Mouse (Mus musculus) macrophage (primary cell): ENCODE data around the gene Ddx25. TPM values are rescaled to one million over a fixed set of nuclear protein-coding genes. Genes with fewer than 3 reads are reported as not detected.

Source experiments
- H3K27ac ChIP-seq: fragments of 350-480 bp; formaldehyde crosslinking; 2 replicates; pipeline ENCODE4 v1.9.0; 2021
- H3K36me3 ChIP-seq: fragments of 350-480 bp; formaldehyde crosslinking; 2 replicates; pipeline ENCODE4 v1.9.0; 2021; ENCODE audit errors: inconsistent target
- H3K4me3 ChIP-seq: fragments of 350-480 bp; formaldehyde crosslinking; 2 replicates; pipeline ENCODE4 v1.9.0; 2021; ENCODE audit errors: inconsistent target
- H3K79me2 ChIP-seq: fragments of 350-480 bp; formaldehyde crosslinking; 2 replicates; pipeline ENCODE4 v1.9.0; 2021; ENCODE audit errors: inconsistent target
- whole genome bisulfite sequencing: methylation state at CpG from one replicate; pipeline ENCODE4 v1.1.7; 2026; ENCODE audit warnings: inconsistent platforms; ENCODE audit not compliant: missing documents; 5-methylcytosine and 5-hydroxymethylcytosine counted together
- polyA plus RNA-seq: library from polyadenylated mRNA; stranded (reverse); fragments of 250-400 nt; gene quantifications from 3 replicates; pipeline ENCODE4 v1.2.4, GENCODE M21; 2018; ENCODE audit warnings: inconsistent platforms

The Ddx25 gene
- polyA plus RNA-seq, 1 experiment from 2014 or later, result not detected

DNA sequence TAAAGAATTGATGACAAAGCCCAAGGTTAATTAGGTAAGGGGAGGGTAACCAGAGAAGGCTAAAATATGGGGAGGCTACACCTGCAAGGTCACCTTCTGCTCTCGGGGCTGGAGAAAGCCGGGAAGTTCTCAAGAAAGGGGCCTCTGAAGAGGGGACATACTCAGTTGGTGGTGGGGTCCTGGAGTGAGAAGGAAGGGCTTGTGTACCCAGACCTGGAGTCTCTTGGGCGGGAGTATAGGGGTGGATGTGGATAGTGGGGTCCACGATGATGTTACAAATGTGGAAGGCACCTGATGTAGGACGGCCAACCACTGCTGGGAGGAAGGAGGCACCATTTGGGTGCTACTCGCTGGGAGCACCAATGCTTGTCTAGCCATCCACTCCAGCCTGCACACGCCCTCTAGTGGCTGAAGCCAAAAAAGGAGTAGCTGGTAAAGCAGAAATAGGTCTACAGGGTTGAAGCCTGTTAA, 34.4 kb downstream of the Ddx25 start:
- Histone ChIP-seq H3K4me3 (no peak overlapping the region), H3K27ac (no peak overlapping the region), H3K36me3 (no peaks in the 10 kb centered on the region), H3K79me2 (no peaks in the 10 kb centered on the region)
- 18% methylated on average over 6 of the region's 7 CpGs for whole genome bisulfite sequencing

DNA sequence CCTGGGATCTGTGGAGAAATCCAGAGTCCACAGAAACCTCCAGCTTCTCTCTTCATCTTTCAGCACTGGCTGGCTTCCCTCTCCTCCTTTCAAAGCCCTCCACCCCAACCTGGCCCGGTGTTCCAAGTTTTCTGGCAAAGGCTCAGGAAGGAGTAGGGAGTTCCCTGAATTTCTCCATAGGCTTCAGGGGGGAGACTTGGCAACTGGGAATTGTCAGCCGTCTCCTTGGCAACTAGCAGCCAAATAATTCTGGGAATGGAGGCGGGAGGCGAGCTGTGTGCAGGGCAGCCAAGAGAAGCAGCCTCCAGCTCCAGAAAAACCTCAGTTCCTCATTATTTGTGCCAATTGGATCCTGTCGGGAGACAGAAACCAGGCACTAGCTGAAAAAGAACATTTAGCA, 34.8 kb downstream of the Ddx25 start:
- no peak overlapping the region for H3K4me3 ChIP-seq
- WGBS, result 83% methylated on average over 5 of the region's 5 CpGs
- no peaks in the 10 kb centered on the region for H3K36me3 ChIP-seq
- H3K27ac ChIP-seq, result no peak overlapping the region
- no peaks in the 10 kb centered on the region for H3K79me2 ChIP-seq

DNA sequence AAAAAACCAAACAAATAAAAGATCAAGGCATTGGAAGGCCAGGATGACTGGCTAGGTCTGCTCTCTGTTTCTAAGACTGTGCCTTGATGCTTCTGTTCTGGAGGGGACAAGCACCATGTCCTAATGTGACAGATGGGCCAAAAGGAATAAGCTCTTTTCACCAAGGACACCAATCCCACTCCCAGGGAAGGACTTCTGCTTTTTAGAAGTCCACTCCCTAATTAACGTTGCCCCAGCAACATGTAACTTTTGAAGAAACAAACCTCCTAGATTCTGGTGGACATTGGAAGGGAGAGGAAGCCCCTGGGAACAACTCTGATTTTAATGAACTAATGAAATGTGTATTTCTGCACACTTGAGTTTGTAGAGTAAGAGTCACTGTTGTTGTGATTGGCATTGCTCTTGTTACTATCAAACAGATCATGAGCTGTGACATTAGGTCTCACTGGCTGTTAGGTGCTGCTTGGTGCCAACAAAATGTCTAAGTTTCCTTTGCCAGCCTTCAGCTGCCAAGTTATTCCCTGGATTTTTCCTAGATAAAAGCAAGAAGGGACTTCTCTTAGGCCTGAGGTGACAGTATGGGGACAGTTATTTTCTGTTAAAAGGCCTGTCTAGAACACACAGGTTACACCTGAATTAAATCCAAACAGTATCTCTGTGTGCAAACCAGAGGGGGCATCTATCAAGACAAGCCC, 35.4 kb downstream of the Ddx25 start:
- Histone ChIP-seq H3K79me2 (no peaks in the 10 kb centered on the region), H3K4me3 (no peak overlapping the region), H3K36me3 (no peaks in the 10 kb centered on the region), H3K27ac (no peak overlapping the region)
- WGBS, result 70% methylated on average over 1 of the region's 1 CpGs

DNA sequence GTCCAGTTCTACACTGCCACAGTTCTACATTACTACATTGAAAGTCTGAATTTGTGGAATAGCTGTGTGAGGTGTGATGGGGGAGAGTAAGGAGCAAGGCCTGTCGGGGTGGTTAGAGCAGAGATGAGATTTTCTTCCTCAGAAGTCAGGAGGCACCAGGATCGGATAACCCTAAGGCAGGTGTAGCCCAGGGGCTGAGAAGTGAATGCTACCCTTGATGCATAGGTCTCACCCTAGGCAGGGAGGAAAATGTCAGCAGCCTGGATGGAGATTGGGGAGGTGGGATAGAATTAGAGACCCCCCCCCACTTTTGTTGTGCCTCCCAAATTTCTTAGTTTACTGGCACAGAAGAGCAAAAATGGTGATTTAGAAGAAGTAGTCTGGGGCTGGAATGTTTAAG, 36.1 kb downstream of the Ddx25 start:
- WGBS, result 90% methylated on average over 2 of the region's 2 CpGs
- no peak overlapping the region for H3K4me3 ChIP-seq
- no peak overlapping the region for H3K27ac ChIP-seq

GRCm38 (mm10) chr9:35520631-35521348, 37.5 kb downstream of the Ddx25 start:
- Histone ChIP-seq H3K27ac (no peak overlapping the region), H3K36me3 (no peaks in the 10 kb centered on the region), H3K79me2 (no peaks in the 10 kb centered on the region), H3K4me3 (no peak overlapping the region)
- 88% methylated on average over 6 of the region's 6 CpGs for WGBS

More for the DNA sequence above, 36.1 kb downstream of the Ddx25 start:
- H3K79me2 ChIP-seq, result no peaks in the 10 kb centered on the region
- H3K36me3 ChIP-seq, result no peaks in the 10 kb centered on the region

- Histone ChIP-seq H3K79me2 (no peaks in the 10 kb centered on the region), H3K27ac (no peak within 1 kb of the TSS), H3K4me3 (no peak within 1 kb of the TSS), H3K36me3 (no peaks in the 10 kb centered on the region)
- WGBS, result 87% methylated on average over 3 of the region's 3 CpGs
These were observed 40.2 kb downstream of the Ddx25 start, which contains the start of gene Gm1113 for GRCm38 (mm10) chr9:35518169-35518568. Gene Gm1113, minus strand, starts transcription at chr9:35518269.

GRCm38 (mm10) chr9:35516711-35517110, 41.6 kb downstream of the Ddx25 start:
- Histone ChIP-seq H3K4me3 (no peak overlapping the region), H3K27ac (no peak overlapping the region), H3K79me2 (no peaks in the 10 kb centered on the region), H3K36me3 (no peaks in the 10 kb centered on the region)
- WGBS, result 88% methylated on average over 15 of the region's 16 CpGs

- 83% methylated on average over 5 of the region's 5 CpGs for WGBS
These were observed 42.1 kb downstream of the Ddx25 start for GRCm38 (mm10) chr9:35516182-35516581.

GRCm38 (mm10) chr9:35513900-35514299, 44.4 kb downstream of the Ddx25 start:
- no peak overlapping the region for H3K4me3 ChIP-seq
- H3K79me2 ChIP-seq, result no peaks in the 10 kb centered on the region
- 81% methylated on average over 4 of the region's 4 CpGs for WGBS
- H3K27ac ChIP-seq, result no peak overlapping the region
- no peaks in the 10 kb centered on the region for H3K36me3 ChIP-seq

More at GRCm38 (mm10) chr9:35516182-35516581, 42.1 kb downstream of the Ddx25 start:
- H3K27ac ChIP-seq, result no peak overlapping the region
- no peak overlapping the region for H3K4me3 ChIP-seq
- H3K36me3 ChIP-seq, result no peaks in the 10 kb centered on the region
- H3K79me2 ChIP-seq, result no peaks in the 10 kb centered on the region

DNA sequence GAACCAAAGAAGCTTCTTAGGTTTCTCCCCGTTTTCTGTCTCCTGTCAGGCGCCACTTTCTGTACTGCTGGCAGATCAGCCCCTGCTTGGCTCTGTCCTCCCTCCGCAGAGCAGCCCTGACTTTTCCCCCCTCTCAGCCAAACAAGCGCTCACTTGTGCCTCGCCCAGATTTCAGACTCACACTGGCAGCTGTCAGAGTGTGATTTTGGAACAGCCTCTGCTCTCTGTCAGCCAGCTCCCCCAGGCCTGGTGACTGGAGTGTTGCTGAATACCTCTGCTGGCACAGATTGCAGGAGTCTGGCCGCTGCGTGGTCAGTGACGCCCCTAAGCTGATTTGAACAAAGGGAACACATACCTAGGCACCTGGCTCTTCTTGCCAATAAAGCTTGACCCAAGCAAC, 50.1 kb downstream of the Ddx25 start:
- no peaks in the 10 kb centered on the region for H3K36me3 ChIP-seq
- no peaks in the 10 kb centered on the region for H3K79me2 ChIP-seq
- H3K4me3 ChIP-seq, result no peak overlapping the region
- H3K27ac ChIP-seq, result no peak overlapping the region
- WGBS, result 73% methylated on average over 8 of the region's 8 CpGs

DNA sequence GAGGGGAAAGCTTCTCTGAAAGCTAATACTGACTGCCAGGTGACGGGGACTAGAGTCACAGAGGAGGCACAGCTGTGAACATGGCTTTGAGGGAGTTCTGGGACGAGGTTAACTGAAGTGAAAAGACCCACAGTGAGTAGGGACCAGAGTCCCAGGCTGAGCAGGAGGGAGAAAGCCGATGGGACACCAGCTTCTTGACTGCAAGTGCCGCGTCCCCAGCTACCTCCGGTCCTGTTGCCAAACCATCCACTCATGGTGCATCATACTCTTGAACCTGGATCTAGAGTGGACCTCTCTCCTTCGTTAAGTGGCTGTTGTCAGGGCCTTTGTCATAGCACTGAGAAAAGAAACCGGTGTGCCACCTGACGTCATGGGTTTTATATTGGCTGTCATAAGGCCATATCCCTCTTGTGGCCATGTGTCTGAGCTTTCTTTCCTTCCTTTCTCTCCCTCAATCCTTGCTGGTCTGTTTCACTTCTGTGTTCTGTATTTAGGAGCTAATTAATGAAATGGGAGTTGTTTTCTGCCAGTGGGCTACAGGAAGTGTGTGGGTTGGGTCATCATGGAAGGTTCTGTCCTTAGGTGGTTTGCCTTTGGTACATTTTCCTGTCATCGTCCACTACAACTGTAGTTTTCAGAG, 55.8 kb downstream of the Ddx25 start:
- H3K4me3 ChIP-seq, result no peak overlapping the region
- H3K27ac ChIP-seq, result no peak overlapping the region
- H3K79me2 ChIP-seq, result no peaks in the 10 kb centered on the region
- H3K36me3 ChIP-seq, result no peaks in the 10 kb centered on the region
- 79% methylated on average over 10 of the region's 10 CpGs for WGBS

- Histone ChIP-seq H3K79me2 (no peaks in the 10 kb centered on the region), H3K4me3 (no peak overlapping the region), H3K36me3 (no peaks in the 10 kb centered on the region), H3K27ac (no peak overlapping the region)
- 94% methylated on average over 5 of the region's 6 CpGs for WGBS
These were observed 58.4 kb downstream of the Ddx25 start for GRCm38 (mm10) chr9:35499946-35500345.

- Histone ChIP-seq H3K27ac (no peak overlapping the region), H3K36me3 (no peaks in the 10 kb centered on the region), H3K79me2 (no peaks in the 10 kb centered on the region), H3K4me3 (no peak overlapping the region)
- WGBS, result 21% methylated on average over 3 of the region's 3 CpGs
These were observed 62.9 kb downstream of the Ddx25 start for GRCm38 (mm10) chr9:35495471-35495870.

DNA sequence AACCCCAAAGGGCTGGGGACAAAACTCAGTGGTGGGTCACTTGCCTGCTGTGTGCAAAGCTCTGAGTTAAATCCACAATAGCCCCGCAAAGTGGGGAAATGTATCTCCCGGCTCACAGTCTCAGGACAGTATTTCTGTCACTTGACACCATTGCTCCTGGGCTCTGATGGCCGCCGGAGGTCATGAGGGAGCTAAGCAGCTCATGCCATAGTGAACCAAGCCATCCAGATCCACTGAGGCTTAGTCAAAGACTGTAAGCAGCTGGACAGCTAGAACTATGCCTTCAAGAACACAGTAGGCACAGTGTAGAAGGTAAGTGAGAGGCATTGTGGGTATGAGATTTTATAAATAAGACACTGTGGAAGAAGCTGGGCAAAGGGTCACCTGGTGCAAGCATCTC, 63.4 kb downstream of the Ddx25 start:
- 92% methylated on average over 4 of the region's 4 CpGs for WGBS
- Histone ChIP-seq H3K79me2 (no peaks in the 10 kb centered on the region), H3K27ac (no peak overlapping the region), H3K36me3 (no peaks in the 10 kb centered on the region), H3K4me3 (no peak overlapping the region)

DNA sequence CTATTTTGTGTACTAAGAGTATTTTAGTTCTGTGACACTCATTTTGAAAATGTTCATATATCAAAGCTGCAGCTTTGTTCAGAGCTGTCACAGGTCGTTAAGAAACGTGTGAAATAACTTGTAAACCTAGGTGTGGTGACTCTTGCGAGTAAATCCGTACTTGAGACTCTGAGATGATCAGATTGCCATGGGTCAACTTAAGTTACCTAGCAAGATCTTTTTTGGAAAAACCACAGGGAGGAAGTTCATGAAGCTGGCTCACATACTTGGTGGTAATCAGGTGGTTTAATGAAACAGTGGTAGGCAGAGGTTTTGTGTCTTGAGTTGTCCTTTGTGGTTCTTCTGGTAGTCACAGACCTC, 64.6 kb downstream of the Ddx25 start:
- Histone ChIP-seq H3K79me2 (no peaks in the 10 kb centered on the region), H3K36me3 (no peaks in the 10 kb centered on the region), H3K27ac (no peak overlapping the region), H3K4me3 (no peak overlapping the region)
- 70% methylated on average over 4 of the region's 4 CpGs for WGBS
